ENCODE assay signal across 8 mouse cellular contexts in the genomic region with DNA sequence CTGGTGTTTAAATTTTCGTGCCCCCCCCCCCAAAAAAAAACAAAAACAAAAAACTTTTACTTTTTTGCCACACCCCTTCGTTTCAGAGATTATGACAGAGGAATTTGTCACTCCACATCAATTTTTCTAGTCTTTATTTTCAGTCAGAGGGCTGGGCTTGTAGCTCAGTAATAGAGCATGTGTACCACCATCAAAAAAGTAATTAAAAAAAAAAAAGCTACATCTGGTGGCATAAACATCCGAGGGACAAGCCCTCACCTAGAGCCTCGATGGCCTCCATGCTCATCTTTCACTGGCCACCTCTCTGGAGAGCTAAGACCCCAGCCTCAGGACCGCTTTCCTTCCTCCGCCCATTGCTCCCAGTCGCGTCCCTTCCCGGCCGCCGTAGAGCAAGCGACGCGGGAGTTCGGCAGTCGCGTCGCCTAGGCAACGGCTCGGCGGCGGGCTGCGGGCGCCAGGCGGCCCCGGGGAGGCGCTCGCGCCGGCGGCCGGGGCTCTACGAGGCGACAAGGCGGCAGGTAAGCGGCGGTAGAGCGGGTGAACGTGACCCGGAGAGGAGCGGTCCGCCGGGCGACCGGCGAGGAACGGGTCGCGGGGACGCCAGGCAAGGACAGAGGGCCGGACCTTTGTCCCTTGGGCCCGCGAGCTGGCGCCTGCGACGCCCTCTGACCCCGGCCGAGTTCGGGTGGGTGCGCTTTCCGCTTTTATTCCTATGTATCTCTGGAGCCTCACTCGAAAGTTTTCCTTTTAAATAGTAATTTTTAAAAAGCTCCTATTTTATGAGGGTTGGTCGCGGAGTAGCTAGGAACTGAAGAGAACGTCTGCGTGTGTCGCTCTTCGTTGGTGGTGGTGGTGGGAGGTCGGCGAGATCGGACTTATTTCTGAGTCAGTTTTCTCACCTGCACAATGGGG. TPM values are rescaled to one million over a fixed set of nuclear protein-coding genes. Genes with fewer than 3 reads are reported as not detected.
DNase-seq lines count a peak whose midpoint lies in the region; ATAC-seq and TF ChIP-seq lines count a peak whose summit lies in the region.

A gene (plus strand): TSS at position 412 of the 912 bp plus-strand sequence.

- no peak for TF ChIP-seq EP300 in lung, postnatal 0 days (IDR thresholded peaks at IDR 0.05)

- TF ChIP-seq CTCF in lung, postnatal 0 days (IDR thresholded peaks at IDR 0.05), result peak; percentile 37

- H3K9me3 ChIP-seq in lung, postnatal 0 days (ENCODE audit: low read length), result no peaks in the 10 kb centered on the region

- H3K4me3 ChIP-seq in lung, postnatal 0 days (ENCODE audit: low read depth, low read length), result peak within 1 kb of the TSS; percentile 80

- peak within 1 kb of the TSS; percentile 64 for H3K9ac ChIP-seq in lung, postnatal 0 days (replicated peaks; ENCODE audit: low read depth)

- H3K36me3 ChIP-seq in lung, postnatal 0 days (ENCODE audit: insufficient read depth, low read length), result no peaks in the 10 kb centered on the region

- peak; percentile 73 for ATAC-seq in frontal cortex, adult (ENCODE audit: low TSS enrichment)
- ATAC-seq in hematopoietic stem cell, adult 5-6 weeks (replicated peaks in 1 of 2; ENCODE audit: insufficient read depth in 1 of 2, low FRiP score in 2 of 2, low TSS enrichment in 1 of 2, low read depth in 1 of 2, poor library complexity in 2 of 2, severe bottlenecking in 2 of 2), result peak; percentile 67 to 74
- ATAC-seq in lung, postnatal 0 days, result peak; percentile 94

- H3K27me3 ChIP-seq in lung, postnatal 0 days (replicated peaks; ENCODE audit: insufficient read depth, low read length), result no peaks in the 10 kb centered on the region

- under 1% methylated on average over 70 of the region's 71 CpGs for whole genome bisulfite sequencing in lung, postnatal 0 days

- peak; percentile 86 for DNase-seq in Muller cell, postnatal 12 days (ENCODE audit: inconsistent ontology term)
- peak; percentile 85 for DNase-seq in cerebellum, adult 8-10 months
- DNase-seq in layer of hippocampus, adult 9-11 months, result peak; percentile 85
- DNase-seq in lung, postnatal 0 days (ENCODE audit: low spot score), result peak; percentile 93
- peak; percentile 74 for DNase-seq in ovary, postnatal 10 days (ENCODE audit: low spot score)
- DNase-seq in thymus, postnatal 0 days (ENCODE audit: low spot score), result peak; percentile 88

- peaks cover 2% of the 10 kb centered on the region; the same call in 1 of the 2 replicates for H3K4me1 ChIP-seq in lung, postnatal 0 days (ENCODE audit: insufficient read depth, low read depth, low read length)

- H3K27ac ChIP-seq in lung, postnatal 0 days (ENCODE audit: low read length), result peak within 1 kb of the TSS; percentile 78

- peak within 1 kb of the TSS; percentile 60 for H3K4me2 ChIP-seq in lung, postnatal 0 days (replicated peaks; ENCODE audit: low read depth, low read length)

RNA-seq across cellular contexts. Expression of the gene that starts here (rescaled TPM):
- total RNA-seq in hematopoietic stem cell, adult 5-6 weeks (2017), result 30.6 and 32.9 TPM in 2 replicates
- 95.2 and 106 TPM in 2 replicates for polyA plus RNA-seq in lung, postnatal 0 days (2015; fragmentation: Nextera tagmentation; extraction: Ambion mirVana)
- polyA plus RNA-seq in thymus, postnatal 0 days (2015; fragmentation: Nextera tagmentation; extraction: Ambion mirVana), result 63.5 and 66.1 TPM in 2 replicates

Comparison
In these comparisons a context has a peak if more than half of its experiments do, and no peak if none do; other contexts are left out.
1. Peak in every context shown above with its lines: DNase-seq, ATAC-seq, H3K4me3 ChIP-seq and H3K27ac ChIP-seq.